Mouse (Mus musculus) embryo, embryonic 9.5 days (tissue): ENCODE data around the gene Spg11.

ENCODE experiments used
- DNase-seq: peaks from one replicate; pipeline ENCODE4 v3.0.0-alpha.2; 2017; ENCODE audit errors: extremely low spot score

The Spg11 gene

GRCm38 (mm10) chr2:122117961-122118958, at the start of gene Spg11:
TSS of gene Spg11 (minus strand) at chr2:122118386.
- DNase-seq = peak; percentile 96

DNA sequence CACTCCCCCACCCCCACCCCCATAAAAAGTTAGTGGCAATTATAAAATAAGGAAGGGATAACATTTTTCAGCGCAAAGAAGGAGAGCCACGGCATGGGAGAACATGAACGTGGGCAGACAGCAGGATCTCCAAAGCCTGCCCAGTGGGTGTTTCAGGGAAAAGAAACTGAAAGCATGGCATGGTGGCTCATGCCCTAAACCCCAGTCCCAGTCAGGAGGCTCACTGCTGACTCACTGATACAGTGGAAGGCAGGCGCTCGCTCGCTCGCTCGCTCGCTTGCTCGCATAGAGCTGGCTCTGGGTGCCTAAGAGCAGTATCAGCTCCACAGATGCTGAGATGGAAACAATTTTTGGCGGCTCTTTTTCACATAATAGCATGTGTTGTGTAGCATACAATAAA, 46.1 kb upstream of the Spg11 start:
- no peak for DNase-seq

DNA sequence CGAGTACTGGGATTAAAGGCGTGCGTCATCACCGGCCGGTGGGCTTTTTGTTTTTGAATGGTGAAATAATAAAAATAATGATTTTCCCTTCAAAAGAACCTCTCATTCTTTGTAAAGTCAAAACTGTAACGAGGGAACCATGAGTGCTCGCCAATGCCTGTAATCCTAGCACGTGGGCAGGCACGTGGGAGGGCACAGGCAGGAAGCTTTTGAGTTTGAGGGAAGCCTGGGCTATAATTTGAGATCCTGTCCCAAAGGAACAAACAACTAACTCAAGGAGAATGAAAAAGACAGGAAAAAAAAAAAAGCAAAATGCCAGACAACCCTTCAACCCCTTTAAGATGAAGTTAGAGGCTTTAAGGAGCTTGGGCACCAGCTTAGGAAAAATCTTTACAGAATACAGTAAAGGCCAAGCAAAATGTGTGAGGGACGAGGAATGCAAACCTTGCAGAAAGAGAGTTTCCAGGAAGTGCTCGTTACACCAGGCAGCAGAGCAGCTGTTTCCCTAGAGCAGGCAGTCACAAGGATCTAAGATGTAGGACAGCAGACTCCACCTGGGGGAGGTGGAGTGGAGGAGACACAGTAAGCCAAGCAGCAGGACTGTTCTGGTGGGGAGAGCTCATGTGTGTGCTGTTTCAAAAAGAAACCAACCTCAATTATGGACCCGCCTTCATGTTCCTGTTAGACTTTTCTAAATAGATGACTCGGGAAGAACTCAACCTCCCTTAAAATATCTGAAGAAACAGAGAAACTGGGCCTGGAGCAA, 45.4 kb upstream of the Spg11 start:
- DNase-seq = no peak

DNA sequence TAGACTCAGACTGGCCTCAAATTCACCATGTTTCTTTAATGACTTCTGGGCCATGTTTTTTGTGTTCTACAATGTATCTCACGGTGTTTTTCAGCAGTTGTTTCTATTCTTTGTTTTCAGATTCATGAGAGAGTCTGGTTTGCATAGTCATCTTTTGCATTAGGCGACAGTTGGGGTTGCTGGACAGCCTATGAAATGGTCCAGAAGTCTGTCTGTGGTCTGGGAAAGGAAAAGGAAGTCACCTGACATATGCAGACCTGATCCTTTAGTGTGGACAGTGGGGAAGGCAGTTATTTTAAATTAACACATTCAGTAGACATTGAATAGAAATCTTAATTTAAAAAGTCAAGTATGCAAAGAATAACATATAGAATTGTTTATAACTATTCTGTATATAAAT, 44.3 kb upstream of the Spg11 start:
- DNase-seq = no peak

- peak; percentile 14 for DNase-seq
These were observed 43.4 kb upstream of the Spg11 start for GRCm38 (mm10) chr2:122161542-122161941.

GRCm38 (mm10) chr2:122160680-122161079, 42.5 kb upstream of the Spg11 start, which contains the start of gene Trim69:
TSS of gene Trim69 (plus strand) at chr2:122160700.
- peak; percentile 79 for DNase-seq

GRCm38 (mm10) chr2:122159667-122160066, 41.5 kb upstream of the Spg11 start:
- no peak for DNase-seq

DNA sequence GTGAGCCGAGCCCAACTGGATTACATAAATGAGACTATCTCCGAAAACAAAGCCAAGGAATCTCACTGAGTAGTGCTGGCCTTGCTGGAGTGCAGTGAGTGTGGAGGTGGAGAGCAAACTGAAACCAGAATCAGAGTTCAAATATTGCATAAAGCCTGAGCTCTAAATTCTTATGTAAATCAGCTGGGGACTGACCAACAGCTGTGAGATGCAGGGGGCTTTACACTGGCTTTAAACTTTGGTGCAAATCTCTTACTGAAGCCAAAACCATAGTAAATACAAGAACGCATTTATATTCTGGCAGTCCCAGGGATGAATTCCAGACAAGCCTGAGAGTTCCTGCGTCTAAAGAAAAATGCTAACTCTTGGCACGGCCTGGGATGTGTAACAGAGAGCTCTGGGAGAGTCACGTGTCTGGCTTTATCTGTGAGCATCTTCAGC, 40.2 kb upstream of the Spg11 start:
- DNase-seq = no peak

- no peak for DNase-seq
These were observed 39.4 kb upstream of the Spg11 start for GRCm38 (mm10) chr2:122157561-122157960.

DNA sequence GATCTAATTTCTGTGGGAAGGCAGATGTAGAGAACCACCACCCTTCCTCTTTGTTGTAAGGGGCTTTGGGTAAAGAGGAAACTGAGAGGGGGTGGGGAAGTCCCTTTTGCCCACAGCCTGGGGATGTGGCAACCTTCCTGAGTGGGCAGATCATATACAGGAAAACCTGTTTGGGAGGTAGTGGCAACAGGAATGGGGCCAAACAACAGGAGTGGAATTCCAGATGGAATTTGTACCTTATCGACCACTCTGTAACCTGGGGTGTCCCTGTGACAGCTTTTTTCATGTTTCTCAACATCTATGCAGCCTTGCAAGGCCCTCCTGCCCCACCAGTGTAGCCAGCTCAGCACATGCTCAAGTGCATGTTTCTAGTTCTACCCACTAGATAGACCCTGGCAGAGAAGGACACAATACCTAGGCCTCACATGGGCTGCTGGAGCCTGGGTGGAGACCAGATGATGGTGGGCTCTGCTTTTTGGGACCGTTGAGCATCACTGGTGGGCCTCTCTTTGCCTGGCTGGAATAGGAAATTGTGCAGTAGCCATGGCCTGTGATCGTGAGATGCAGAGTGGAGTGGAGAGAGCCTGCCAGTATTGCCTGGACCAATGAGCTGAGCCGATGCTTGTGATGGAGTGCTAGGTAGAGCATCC, 38.0 kb upstream of the Spg11 start:
- no peak for DNase-seq

DNA sequence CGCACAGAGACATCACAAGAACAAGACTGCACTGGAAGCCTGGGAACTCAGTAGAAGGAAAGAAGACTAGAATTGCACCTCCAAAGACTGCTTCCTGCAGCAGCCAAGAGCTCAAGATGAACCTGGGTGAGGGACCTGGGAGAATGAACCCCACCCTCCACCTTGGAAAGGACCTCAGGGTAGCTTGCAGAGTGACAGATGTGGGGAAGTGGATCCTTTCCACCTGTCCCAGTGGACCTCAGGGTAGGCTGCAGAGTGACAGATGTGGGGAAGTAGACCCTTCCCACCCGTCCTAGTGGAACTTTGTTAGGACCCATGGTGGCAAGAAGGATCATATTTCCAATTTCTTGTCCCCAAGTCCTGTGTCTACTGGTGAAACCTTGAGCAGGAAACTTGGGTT, 37.1 kb upstream of the Spg11 start:
- no peak for DNase-seq

DNA sequence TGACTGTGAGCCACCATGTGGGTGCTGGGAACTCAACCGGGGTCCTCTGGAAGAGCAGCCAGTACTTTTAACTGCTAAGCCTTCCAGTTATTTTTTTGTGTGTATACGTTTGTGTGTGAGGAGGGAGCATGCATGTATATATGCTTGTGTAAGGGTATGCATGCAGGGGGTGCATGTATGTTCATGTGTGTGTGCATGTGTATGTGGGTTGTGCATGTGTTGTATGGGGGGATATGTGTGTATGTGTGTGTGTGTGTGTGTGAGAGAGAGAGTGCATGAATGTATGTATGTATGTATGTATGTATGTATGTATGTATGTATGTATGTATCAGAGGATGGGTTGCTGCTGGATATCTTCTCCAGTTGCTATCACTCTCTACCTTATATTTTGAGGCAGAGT, 36.3 kb upstream of the Spg11 start:
- DNase-seq = no peak

DNA sequence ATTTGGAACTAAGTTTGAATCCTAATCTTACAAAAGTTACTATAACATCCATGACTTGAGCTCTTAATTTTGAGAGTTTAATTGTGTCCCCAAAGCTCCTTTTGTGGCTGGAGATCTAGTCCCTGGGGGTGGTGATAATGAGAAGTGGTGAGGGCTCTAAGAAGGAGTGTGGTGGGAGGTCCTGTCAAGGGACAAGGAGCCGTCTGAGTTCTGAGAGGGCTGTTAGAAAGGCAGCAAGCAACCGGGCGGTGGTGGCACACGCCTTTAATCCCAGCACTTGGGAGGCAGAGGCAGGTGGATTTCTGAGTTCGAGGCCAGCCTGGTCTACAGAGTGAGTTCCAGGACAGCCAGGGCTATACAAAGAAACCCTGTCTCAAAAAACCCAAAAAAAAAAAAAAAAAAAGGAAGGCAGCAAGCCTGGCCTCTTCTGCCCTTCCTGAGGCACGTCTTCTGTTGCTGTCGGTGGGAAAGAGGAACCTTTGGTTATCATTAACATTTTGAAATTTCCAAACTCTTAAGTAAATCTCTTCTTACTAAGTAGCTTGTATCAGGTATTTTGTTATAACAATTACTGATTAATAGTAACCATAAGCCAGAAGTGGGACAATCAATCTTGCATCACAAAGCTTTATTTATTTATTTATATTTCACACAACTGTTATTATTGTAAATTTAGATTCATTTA, 35.6 kb upstream of the Spg11 start:
- no peak for DNase-seq

- no peak for DNase-seq
These were observed 34.7 kb upstream of the Spg11 start for GRCm38 (mm10) chr2:122152850-122153249.

DNA sequence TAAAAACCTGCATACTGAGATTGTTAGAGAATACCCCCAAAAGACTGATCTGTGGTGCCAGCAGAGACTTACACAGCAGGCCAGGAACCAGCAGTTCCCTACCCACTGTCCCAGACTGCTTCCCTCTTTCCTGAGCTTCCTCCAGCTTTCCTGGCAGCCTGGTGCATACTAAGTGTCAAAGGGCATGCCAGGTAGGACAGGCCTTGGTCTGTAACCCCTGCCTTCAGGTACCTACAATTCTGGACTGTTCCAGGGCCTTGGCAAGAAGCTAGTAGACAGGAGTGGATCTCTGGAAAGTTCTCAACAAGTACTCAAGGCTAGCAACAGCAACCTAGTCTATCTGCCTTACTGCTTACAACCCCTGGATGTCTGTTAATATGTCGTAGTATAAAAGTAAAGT, 33.0 kb upstream of the Spg11 start:
- no peak for DNase-seq

DNA sequence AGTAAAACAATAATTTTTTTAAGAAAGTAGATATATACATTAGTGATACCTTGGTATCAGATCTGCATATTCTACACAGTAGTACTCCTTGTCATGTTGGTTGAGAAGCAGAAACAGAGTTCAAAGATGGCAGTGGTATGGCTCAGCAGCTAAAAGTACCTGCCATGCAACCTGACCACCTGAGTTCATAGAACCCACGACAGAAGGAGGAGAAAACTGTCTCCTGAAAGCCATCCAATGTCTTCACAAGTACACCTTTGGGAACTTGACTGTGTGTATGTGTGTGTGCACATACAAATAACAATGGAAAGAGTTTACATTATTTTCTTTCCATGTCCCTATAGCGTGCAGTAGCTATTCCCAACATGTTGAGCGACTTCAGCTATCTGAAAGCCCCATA, 31.5 kb upstream of the Spg11 start:
- no peak for DNase-seq

DNA sequence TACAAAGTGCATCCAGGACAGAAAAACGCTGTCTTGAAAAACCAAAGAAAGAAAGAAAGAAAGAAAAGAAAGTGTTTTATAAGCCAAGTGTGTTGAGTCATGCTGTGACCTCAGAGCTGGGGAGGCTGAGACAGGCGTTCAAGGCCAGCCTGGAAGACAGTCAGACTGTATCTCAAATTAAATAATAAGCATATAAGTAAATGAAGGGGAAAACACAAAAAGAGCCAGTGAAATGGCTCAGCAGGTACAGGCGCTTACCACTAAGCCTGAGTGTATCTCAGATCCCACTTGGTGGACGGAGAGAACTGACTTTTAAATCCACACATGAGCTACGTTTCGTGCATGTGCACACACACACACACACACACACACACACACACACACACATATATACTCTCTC, 31.1 kb upstream of the Spg11 start:
- DNase-seq = no peak

DNA sequence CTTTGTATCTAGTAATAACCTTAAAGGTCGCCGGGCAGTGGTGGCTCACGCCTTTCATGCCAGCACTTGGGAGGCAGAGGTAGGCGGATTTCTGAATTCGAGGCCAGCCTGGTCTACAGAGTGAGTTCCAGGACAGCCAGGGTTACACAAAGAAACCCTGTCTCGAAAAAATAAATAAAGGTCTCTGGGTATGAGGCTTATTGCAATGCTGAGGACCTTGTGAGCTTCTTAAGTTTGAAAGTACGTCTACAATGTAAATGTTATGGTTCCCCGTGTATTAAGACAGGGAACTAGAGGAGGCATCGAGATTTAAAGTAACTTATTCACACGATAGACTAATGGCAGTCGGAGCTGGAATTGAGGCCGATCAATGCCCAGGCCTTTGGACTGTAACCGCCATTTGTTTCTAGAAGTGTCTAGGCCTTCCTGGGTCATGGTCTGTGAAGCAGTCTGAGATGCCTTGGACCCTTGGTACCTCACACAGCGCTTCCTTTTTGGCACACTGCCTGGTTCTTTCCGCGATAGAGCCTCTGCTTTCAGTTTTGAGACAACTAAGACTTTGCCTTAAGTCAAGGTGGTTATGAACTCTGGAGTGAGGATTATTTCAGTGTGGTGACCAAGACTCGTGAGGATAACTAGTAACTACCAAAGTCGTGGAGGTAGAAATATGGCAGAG, 30.2 kb upstream of the Spg11 start:
- DNase-seq = no peak

DNA sequence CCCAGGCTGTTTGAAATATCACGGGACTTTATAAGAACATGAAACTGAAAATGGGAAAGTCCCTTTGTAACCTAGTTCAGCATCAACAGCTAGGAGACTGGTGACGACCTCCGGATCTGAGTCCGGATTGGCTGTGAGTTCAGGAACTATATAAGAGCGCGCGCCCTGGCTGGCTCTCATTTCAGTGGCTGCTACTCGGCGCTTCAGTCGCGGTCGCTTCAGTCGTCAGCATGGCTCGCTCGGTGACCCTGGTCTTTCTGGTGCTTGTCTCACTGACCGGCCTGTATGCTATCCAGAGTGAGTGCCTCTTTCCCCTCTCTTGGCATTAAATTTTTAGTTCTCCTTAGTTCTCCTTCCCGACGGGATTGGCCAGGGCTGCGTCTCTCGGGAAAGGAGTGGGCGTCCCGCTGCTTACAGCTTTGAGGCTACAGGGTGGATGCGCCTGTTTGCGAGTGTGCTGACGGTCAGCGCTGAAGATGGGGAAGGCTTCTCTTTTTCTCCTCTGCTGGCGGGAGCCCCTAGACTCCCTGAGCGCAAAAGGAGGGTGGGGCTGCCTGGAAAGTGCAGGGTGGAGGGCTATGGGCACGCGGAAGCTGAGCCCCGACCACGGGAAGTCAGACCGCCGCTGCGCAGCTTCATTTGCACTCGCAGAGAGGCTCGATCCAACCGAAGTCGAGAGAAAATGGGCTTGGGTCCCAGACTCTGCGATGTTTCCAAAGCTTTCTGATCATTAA, 29.5 kb upstream of the Spg11 start, which contains the start of gene B2m:
Gene B2m (plus strand): TSS at position 179 of the 734 bp plus-strand sequence.
- peak; percentile 93 for DNase-seq

DNA sequence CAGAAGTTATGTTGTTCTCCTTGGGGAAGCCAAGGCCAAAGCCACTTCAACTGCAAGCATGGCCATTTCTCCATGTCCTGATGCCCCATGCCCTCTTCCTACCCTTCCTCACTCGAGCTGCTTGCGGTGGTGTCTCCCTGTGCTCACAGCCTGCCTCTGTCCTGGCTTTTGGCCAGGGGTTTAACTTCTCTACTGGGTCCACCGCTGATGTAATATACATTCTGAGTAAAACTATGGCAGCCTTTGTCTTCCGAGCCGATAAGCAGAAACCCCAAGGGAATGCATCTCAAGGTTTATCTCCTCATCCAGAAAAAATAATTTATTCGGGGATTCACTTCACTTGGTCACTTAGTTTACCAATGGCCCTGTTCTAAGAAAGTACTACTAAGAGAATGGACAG, 28.5 kb upstream of the Spg11 start:
- no peak for DNase-seq
